In genomic region chr4:132621287-132622068, GRCm38 (mm10) we compare ENCODE assay signal across 21 mouse cellular contexts. TPM values are rescaled to one million over a fixed set of nuclear protein-coding genes. Genes with fewer than 3 reads are reported as not detected.
DNase-seq lines count a peak whose midpoint lies in the region; ATAC-seq and TF ChIP-seq lines count a peak whose summit lies in the region.
"Had no signal": no experiment of that assay in that cellular context is flagged by ENCODE, and none has a peak within 500 bp of the region (broad histone marks: within the 10 kb centered on the region; RNA-seq: fewer than 3 reads in every experiment).

No protein-coding gene starts in this region.

- no peaks in the 10 kb centered on the region for H3K27me3 ChIP-seq in lung, postnatal 0 days (replicated peaks; ENCODE audit: insufficient read depth, low read length)
- H3K27me3 ChIP-seq: embryonic facial prominence, embryonic 15.5 days; forebrain, embryonic 12.5 days; limb, embryonic 12.5 days; lung, embryonic 15.5 days; neural tube, embryonic 15.5 days had no signal

- TF ChIP-seq EP300 in lung, postnatal 0 days (IDR thresholded peaks at IDR 0.05): no peak

- H3K9me3 ChIP-seq in lung, postnatal 0 days (ENCODE audit: low read length): no peaks in the 10 kb centered on the region
- H3K9me3 ChIP-seq: embryonic facial prominence, embryonic 15.5 days; forebrain, embryonic 12.5 days; limb, embryonic 12.5 days; lung, embryonic 15.5 days; midbrain, embryonic 10.5 days; neural tube, embryonic 15.5 days had no signal

- H3K4me3 ChIP-seq in macrophage (ENCODE audit: inconsistent target): no peak overlapping the region
- no peak overlapping the region for H3K4me3 ChIP-seq in layer of hippocampus, adult 2 months
- H3K4me3 ChIP-seq in lung, postnatal 0 days (ENCODE audit: low read depth, low read length): no peak overlapping the region
- H3K4me3 ChIP-seq: embryonic facial prominence, embryonic 15.5 days; forebrain, embryonic 12.5 days; gastrocnemius, adult 2 months; limb, embryonic 12.5 days; lung, embryonic 15.5 days; midbrain, embryonic 10.5 days; neural tube, embryonic 15.5 days had no signal

- H3K36me3 ChIP-seq in macrophage (ENCODE audit: inconsistent target): no peaks in the 10 kb centered on the region
- H3K36me3 ChIP-seq in lung, postnatal 0 days (ENCODE audit: insufficient read depth, low read length): no peaks in the 10 kb centered on the region
- H3K36me3 ChIP-seq: embryonic facial prominence, embryonic 15.5 days; forebrain, embryonic 12.5 days; limb, embryonic 12.5 days; lung, embryonic 15.5 days; midbrain, embryonic 10.5 days; neural tube, embryonic 15.5 days had no signal

- DNase-seq in CD4-positive, CD25-positive, alpha-beta regulatory T cell, adult 2 months (ENCODE audit: low read depth, low spot score): peak; percentile 31
- peak; percentile 55 to 62 for DNase-seq in B cell, adult 2 months
- peak; percentile 51 for DNase-seq in brain, adult 2 months (ENCODE audit: low read depth, low spot score)
- DNase-seq in layer of hippocampus, adult 2 months (ENCODE audit: low spot score in 2 of 2): no peak
- DNase-seq in lung, postnatal 0 days (ENCODE audit: low spot score): no peak
- DNase-seq in testis, postnatal 14 days (ENCODE audit: low spot score): no peak
- DNase-seq: cerebellum, adult 8-10 months; gastrocnemius, adult 2 months; heart, postnatal 10 days; kidney, adult 8-10 months; kidney, postnatal 4 days; retina, postnatal 1 day had no signal

- WGBS in macrophage (ENCODE audit: missing documents): 36% methylated on average over 7 of the region's 7 CpGs
- WGBS in lung, postnatal 0 days: 71% methylated on average over 7 of the region's 7 CpGs

- H3K79me2 ChIP-seq in macrophage (ENCODE audit: inconsistent target): peaks cover 5% of the 10 kb centered on the region; the same call in 1 of the 2 replicates

- no peak overlapping the region for H3K4me2 ChIP-seq in lung, postnatal 0 days (replicated peaks; ENCODE audit: low read depth, low read length)
- H3K4me2 ChIP-seq: embryonic facial prominence, embryonic 15.5 days; forebrain, embryonic 12.5 days; limb, embryonic 12.5 days; lung, embryonic 15.5 days; neural tube, embryonic 15.5 days had no signal

- TF ChIP-seq CTCF in layer of hippocampus, adult 2 months (conservative IDR thresholded peaks at IDR 0.05): no peak
- no peak for TF ChIP-seq CTCF in lung, postnatal 0 days (IDR thresholded peaks at IDR 0.05)

- H3K4me1 ChIP-seq in lung, postnatal 0 days (ENCODE audit: insufficient read depth, low read depth, low read length): no peaks in the 10 kb centered on the region
- H3K4me1 ChIP-seq: embryonic facial prominence, embryonic 15.5 days; forebrain, embryonic 12.5 days; limb, embryonic 12.5 days; lung, embryonic 15.5 days; midbrain, embryonic 10.5 days; neural tube, embryonic 15.5 days had no signal

- no peak for ATAC-seq in CD4-positive, CD25-positive, alpha-beta regulatory T cell, adult 4 months
- ATAC-seq in lung, postnatal 0 days: no peak
- ATAC-seq: hindbrain, embryonic 16.5 days had no signal

- peak overlapping the region; percentile 77 for H3K27ac ChIP-seq in macrophage
- H3K27ac ChIP-seq in layer of hippocampus, adult 2 months: no peak overlapping the region
- no peak overlapping the region for H3K27ac ChIP-seq in lung, postnatal 0 days (ENCODE audit: low read length)
- H3K27ac ChIP-seq: embryonic facial prominence, embryonic 15.5 days; forebrain, embryonic 12.5 days; gastrocnemius, adult 2 months; limb, embryonic 12.5 days; lung, embryonic 15.5 days; midbrain, embryonic 10.5 days; neural tube, embryonic 15.5 days had no signal

- no peak overlapping the region for H3K9ac ChIP-seq in lung, postnatal 0 days (replicated peaks; ENCODE audit: low read depth)
- H3K9ac ChIP-seq: embryonic facial prominence, embryonic 15.5 days; forebrain, embryonic 12.5 days; limb, embryonic 12.5 days; lung, embryonic 15.5 days; neural tube, embryonic 15.5 days had no signal

RNA-seq across cellular contexts. Expression of gene Eya3, which starts 17.3 kb away (rescaled TPM):
- 10 to 100 TPM; 35.5 to 42.1 TPM for polyA plus RNA-seq in CD4-positive, CD25-positive, alpha-beta regulatory T cell, adult 4 months (2017; shearing (Covaris generic))
- 100 to 1,000 TPM in 5 of 26 experiments, 10 to 100 TPM in 21; 37.9 to 115 (median 78.3) TPM for total RNA-seq in macrophage (2018; cell fraction: chromatin; rRNA removed)
- total RNA-seq in macrophage (2018; cell fraction: cytosol; rRNA removed): 10 to 100 TPM; 26.3 to 45.4 (median 36.3) TPM
- 10 to 100 TPM; 30.6 to 83.4 (median 48.7) TPM for total RNA-seq in macrophage (2018; cell fraction: nucleus; rRNA removed)
- polyA plus RNA-seq in macrophage (2018): 29.7 to 70.2 TPM (median 32.1 TPM) in 3 replicates
- 10 to 100 TPM; 24.2 to 28.2 TPM for total RNA-seq in layer of hippocampus, adult 2 months (2021)
- 8.2 and 8.8 TPM in 2 replicates for polyA plus RNA-seq in lung, postnatal 0 days (2015; fragmentation: Nextera tagmentation; extraction: Ambion mirVana)

RNA-seq across cellular contexts. Expression of gene Ptafr, which starts 57.6 kb away (rescaled TPM):
- 1 to 10 TPM; 3.8 to 4.2 TPM for polyA plus RNA-seq in CD4-positive, CD25-positive, alpha-beta regulatory T cell, adult 4 months (2017; shearing (Covaris generic))
- total RNA-seq in macrophage (2018; cell fraction: chromatin; rRNA removed): 100 to 1,000 TPM in 8 of 26 experiments, 10 to 100 TPM in 18; 34.4 to 232 (median 82.6) TPM
- 100 to 1,000 TPM; 244 to 546 (median 327) TPM for total RNA-seq in macrophage (2018; cell fraction: cytosol; rRNA removed)
- 100 to 1,000 TPM; 101 to 544 (median 322) TPM for total RNA-seq in macrophage (2018; cell fraction: nucleus; rRNA removed)
- 102 to 269 TPM (median 231 TPM) in 3 replicates for polyA plus RNA-seq in macrophage (2018)
- 1 to 10 TPM; 1.0 to 1.1 TPM for total RNA-seq in layer of hippocampus, adult 2 months (2021)
- polyA plus RNA-seq in lung, postnatal 0 days (2015; fragmentation: Nextera tagmentation; extraction: Ambion mirVana): 2.1 and 2.5 TPM in 2 replicates

Comparison
In these comparisons a context has a peak if more than half of its experiments do, and no peak if none do; other contexts are left out.
1. DNase-seq: peak in CD4-positive, CD25-positive, alpha-beta regulatory T cell, adult 2 months (single experiment), B cell, adult 2 months (2 of 2) and brain, adult 2 months (single experiment); none in layer of hippocampus, adult 2 months (0 of 2), lung, postnatal 0 days (single experiment) and testis, postnatal 14 days (single experiment).
2. RNA of gene Ptafr, which starts 57.6 kb away (polyA plus RNA-seq): 102 to 269 TPM in macrophage; 3.8 to 4.2 TPM in CD4-positive, CD25-positive, alpha-beta regulatory T cell, adult 4 months and 2.1 to 2.5 TPM in lung, postnatal 0 days; every median in the first group is over 10 times any median in the second.